Mouse (Mus musculus): ENCODE data around the gene AI413582. TPM values are rescaled to one million over a fixed set of nuclear protein-coding genes. Genes with fewer than 3 reads are reported as not detected.

Gene AI413582
- polyA plus RNA-seq (2012; ENCODE audit: low replicate concordance) = 184 and 225 TPM in 2 replicates

GRCm38 (mm10) chr17:27565163-27565941 lies at the start of gene AI413582:
Gene AI413582, minus strand, starts transcription at chr17:27565756.

GRCm38 (mm10) chr17:27556315-27557011 lies 9.1 kb downstream of the AI413582 start, which contains the start of gene Hmga1:
Gene Hmga1, plus strand, starts transcription at chr17:27556497.

GRCm38 (mm10) chr17:27521303-27521702 lies 44.3 kb downstream of the AI413582 start, which contains the start of gene Grm4:
Gene Grm4, minus strand, starts transcription at chr17:27521403.

Other genes with a start within 250 kb of the AI413582 start
- 0.52 and 0.98 TPM in 2 replicates for gene Grm4, start 44.4 kb downstream of the AI413582 start, polyA plus RNA-seq (2012; ENCODE audit: low replicate concordance)
- gene Hmga1, start 9.3 kb downstream of the AI413582 start, polyA plus RNA-seq (2012; ENCODE audit: low replicate concordance) = 179 and 599 TPM in 2 replicates
- 85.6 and 145 TPM in 2 replicates for gene Nudt3, start 57.7 kb upstream of the AI413582 start, polyA plus RNA-seq (2012; ENCODE audit: low replicate concordance)
- gene RPS10-NUDT3, start 69.5 kb upstream of the AI413582 start, polyA plus RNA-seq (2012; ENCODE audit: low replicate concordance) = not detected in 2 replicates
- gene Rps10, start 70.9 kb upstream of the AI413582 start, polyA plus RNA-seq (2012; ENCODE audit: low replicate concordance) = 1,585 and 3,956 TPM in 2 replicates
- 56.1 and 98.6 TPM in 2 replicates for gene Pacsin1, start 89.8 kb upstream of the AI413582 start, polyA plus RNA-seq (2012; ENCODE audit: low replicate concordance)
- not detected in 2 replicates for gene Spdef, start 163.2 kb upstream of the AI413582 start, polyA plus RNA-seq (2012; ENCODE audit: low replicate concordance)

Measured in hematopoietic multipotent progenitor cell, adult 10-12 weeks (in vitro differentiated cells).